Mouse (Mus musculus): ENCODE measurements around the gene Napepld. TPM values are rescaled to one million over a fixed set of nuclear protein-coding genes. Genes with fewer than 3 reads are reported as not detected.

Napepld gene
- polyA plus RNA-seq, 1 experiment: 1.7 TPM

DNA sequence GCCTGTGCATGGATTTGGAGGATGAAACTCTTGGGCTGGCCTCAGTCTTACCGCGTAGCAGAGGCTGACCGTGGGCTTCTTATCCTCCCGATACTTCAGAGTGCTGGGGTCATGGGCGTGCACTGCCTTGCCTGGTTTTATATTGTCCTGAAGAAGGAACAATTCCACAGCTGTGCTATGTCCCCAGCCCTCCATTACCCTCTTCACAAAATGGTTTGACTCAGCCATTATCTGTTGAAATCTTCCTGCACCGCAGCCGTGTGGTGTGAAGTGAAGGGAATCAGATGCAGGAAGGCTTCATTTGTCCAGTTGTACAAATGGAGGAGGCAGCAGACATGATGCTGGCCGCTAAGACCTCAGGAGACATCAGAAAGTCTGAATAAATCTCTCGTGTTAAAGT, 44.3 kb downstream of the Napepld start:
- no peak overlapping the region for H3K27ac ChIP-seq (ENCODE audit: insufficient read depth, low read length)

GRCm38 (mm10) chr5:21651885-21652612, 49.1 kb downstream of the Napepld start:
- Histone ChIP-seq H3K4me3 (ENCODE audit: insufficient read depth, low read length) (no peak overlapping the region), H3K4me1 (ENCODE audit: control insufficient read depth, insufficient read depth, low read length) (no peaks in the 10 kb centered on the region), H3K27ac (ENCODE audit: insufficient read depth, low read length) (no peak overlapping the region)
- TF ChIP-seq CTCF (IDR thresholded peaks at IDR 0.05; ENCODE audit: borderline replicate concordance, insufficient read depth, low read length) (no peak), POLR2A (IDR thresholded peaks at IDR 0.05; ENCODE audit: low read depth, low read length) (no peak)

More for the DNA sequence above, 44.3 kb downstream of the Napepld start:
- Histone ChIP-seq H3K4me3 (ENCODE audit: insufficient read depth, low read length) (no peak overlapping the region), H3K4me1 (ENCODE audit: control insufficient read depth, insufficient read depth, low read length) (no peaks in the 10 kb centered on the region; the same call in 1 of the 2 replicates)
- TF ChIP-seq CTCF (IDR thresholded peaks at IDR 0.05; ENCODE audit: borderline replicate concordance, insufficient read depth, low read length) (no peak), POLR2A (IDR thresholded peaks at IDR 0.05; ENCODE audit: low read depth, low read length) (no peak)

GRCm38 (mm10) chr5:21650736-21651135, 50.5 kb downstream of the Napepld start:
- H3K27ac ChIP-seq (ENCODE audit: insufficient read depth, low read length): no peak overlapping the region
- no peak overlapping the region for H3K4me3 ChIP-seq (ENCODE audit: insufficient read depth, low read length)
- TF ChIP-seq CTCF (IDR thresholded peaks at IDR 0.05; ENCODE audit: borderline replicate concordance, insufficient read depth, low read length): no peak
- no peak for TF ChIP-seq POLR2A (IDR thresholded peaks at IDR 0.05; ENCODE audit: low read depth, low read length)
- H3K4me1 ChIP-seq (ENCODE audit: control insufficient read depth, insufficient read depth, low read length): no peaks in the 10 kb centered on the region

DNA sequence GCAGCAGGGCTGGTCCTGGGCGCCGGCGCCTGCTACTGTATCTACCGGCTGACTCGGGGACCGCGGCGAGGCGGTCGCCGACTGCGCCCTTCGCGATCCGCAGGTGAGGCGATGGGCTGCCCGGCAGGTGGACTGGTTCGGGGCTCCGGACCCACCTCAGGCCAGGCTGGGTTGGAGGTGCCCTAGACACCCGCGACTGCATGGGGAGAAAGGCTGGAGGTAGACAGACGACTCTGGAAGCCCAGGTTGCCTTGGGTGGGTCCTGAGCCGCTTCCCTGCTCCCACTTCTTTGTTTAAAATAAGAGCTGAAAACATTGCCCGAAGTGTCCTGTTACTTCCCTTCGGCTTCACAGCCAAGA, 55.1 kb downstream of the Napepld start:
- Histone ChIP-seq H3K27ac (ENCODE audit: insufficient read depth, low read length) (peak overlapping the region; percentile 16; the same call in 1 of the 2 replicates), H3K4me3 (ENCODE audit: insufficient read depth, low read length) (peak overlapping the region; percentile 88), H3K4me1 (ENCODE audit: control insufficient read depth, insufficient read depth, low read length) (no peaks in the 10 kb centered on the region)
- TF ChIP-seq POLR2A (IDR thresholded peaks at IDR 0.05; ENCODE audit: low read depth, low read length) (no peak), CTCF (IDR thresholded peaks at IDR 0.05; ENCODE audit: borderline replicate concordance, insufficient read depth, low read length) (no peak)

DNA sequence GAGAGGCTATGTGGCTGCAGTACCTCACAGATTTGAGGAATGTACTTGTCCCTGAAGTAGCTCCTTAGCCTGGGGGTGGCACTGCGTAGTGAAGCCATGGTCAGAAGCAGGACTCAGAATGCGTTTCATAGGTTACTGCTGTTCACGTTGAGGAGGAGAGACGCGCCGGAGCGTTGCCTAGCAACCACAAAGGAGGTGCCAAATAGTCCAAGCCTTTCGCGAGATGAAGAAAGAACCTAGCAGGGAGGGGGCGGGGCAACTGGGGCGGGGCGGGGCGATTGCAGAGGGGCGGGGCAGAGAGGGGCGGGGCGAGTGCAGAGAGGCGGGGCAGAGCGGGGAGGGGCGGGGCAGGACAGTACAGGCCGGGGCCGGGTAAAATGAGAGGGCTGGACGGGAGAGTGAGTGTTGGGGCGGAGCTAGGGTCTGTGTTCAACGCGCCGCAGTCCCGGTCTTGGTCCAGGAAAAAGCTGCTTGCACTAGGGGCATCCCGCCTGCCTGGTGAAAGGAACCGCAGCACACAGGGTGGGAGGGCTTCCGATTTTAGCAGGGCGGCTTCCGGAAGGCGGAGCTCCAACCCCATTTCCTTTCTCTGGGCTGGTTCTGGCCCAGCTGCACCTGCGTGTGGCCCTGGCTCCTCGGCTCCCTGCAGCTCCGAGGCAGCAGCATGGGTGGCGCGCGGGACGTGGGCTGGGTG, 55.6 kb downstream of the Napepld start, which contains the start of the genes Fbxl13 and Armc10:
TSS of gene Fbxl13 (minus strand) at position 196 of the 694 bp plus-strand sequence.
TSS of gene Armc10 (plus strand) at position 375 of the 694 bp plus-strand sequence.
- TF ChIP-seq POLR2A (IDR thresholded peaks at IDR 0.05; ENCODE audit: low read depth, low read length) (peak; percentile 86), CTCF (IDR thresholded peaks at IDR 0.05; ENCODE audit: borderline replicate concordance, insufficient read depth, low read length) (no peak)
- Histone ChIP-seq H3K27ac (ENCODE audit: insufficient read depth, low read length) (peak within 1 kb of the TSS; percentile 16; the same call in 1 of the 2 replicates), H3K4me1 (ENCODE audit: control insufficient read depth, insufficient read depth, low read length) (no peaks in the 10 kb centered on the region), H3K4me3 (ENCODE audit: insufficient read depth, low read length) (peak within 1 kb of the TSS; percentile 88)

GRCm38 (mm10) chr5:21644891-21645438, 56.2 kb downstream of the Napepld start:
- Histone ChIP-seq H3K4me1 (ENCODE audit: control insufficient read depth, insufficient read depth, low read length) (peaks cover 2% of the 10 kb centered on the region; the same call in 1 of the 2 replicates), H3K4me3 (ENCODE audit: insufficient read depth, low read length) (peak overlapping the region; percentile 37), H3K27ac (ENCODE audit: insufficient read depth, low read length) (no peak overlapping the region)
- TF ChIP-seq CTCF (IDR thresholded peaks at IDR 0.05; ENCODE audit: borderline replicate concordance, insufficient read depth, low read length): no peak
- TF ChIP-seq POLR2A (IDR thresholded peaks at IDR 0.05; ENCODE audit: low read depth, low read length): no peak

DNA sequence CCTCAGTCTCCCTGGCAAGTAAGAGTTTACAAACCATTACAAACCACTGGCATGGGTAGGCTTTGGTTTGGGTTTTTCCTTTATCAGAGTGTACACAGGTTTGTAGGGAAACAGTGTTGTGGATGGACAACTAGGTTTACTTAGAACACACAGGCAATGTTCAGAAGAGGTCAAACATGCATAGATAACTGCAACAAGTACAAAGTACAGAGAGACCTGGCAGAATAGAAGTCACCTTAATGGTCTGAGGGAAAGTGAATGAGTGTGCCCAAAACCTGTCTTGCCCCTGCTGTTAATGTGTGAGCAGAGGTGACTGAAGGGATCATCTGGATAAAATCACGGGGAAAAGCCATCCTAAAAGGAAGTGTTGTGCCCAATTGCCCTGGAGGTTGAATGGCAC, 57.6 kb downstream of the Napepld start:
- no peak overlapping the region for H3K27ac ChIP-seq (ENCODE audit: insufficient read depth, low read length)
- no peak for TF ChIP-seq POLR2A (IDR thresholded peaks at IDR 0.05; ENCODE audit: low read depth, low read length)
- TF ChIP-seq CTCF (IDR thresholded peaks at IDR 0.05; ENCODE audit: borderline replicate concordance, insufficient read depth, low read length): no peak
- no peak overlapping the region for H3K4me3 ChIP-seq (ENCODE audit: insufficient read depth, low read length)
- peaks cover 3% of the 10 kb centered on the region; the same call in 1 of the 2 replicates for H3K4me1 ChIP-seq (ENCODE audit: control insufficient read depth, insufficient read depth, low read length)

GRCm38 (mm10) chr5:21640961-21641360, 60.2 kb downstream of the Napepld start:
- H3K4me3 ChIP-seq (ENCODE audit: insufficient read depth, low read length): no peak overlapping the region
- H3K4me1 ChIP-seq (ENCODE audit: control insufficient read depth, insufficient read depth, low read length): peaks cover 3% of the 10 kb centered on the region; the same call in 1 of the 2 replicates
- 0 out of 2 replicates have a peak, but pooled peaks have one; percentile 45 for TF ChIP-seq CTCF (IDR thresholded peaks at IDR 0.05; ENCODE audit: borderline replicate concordance, insufficient read depth, low read length)
- TF ChIP-seq POLR2A (IDR thresholded peaks at IDR 0.05; ENCODE audit: low read depth, low read length): no peak

GRCm38 (mm10) chr5:21625916-21626315, 75.3 kb downstream of the Napepld start:
- TF ChIP-seq CTCF (IDR thresholded peaks at IDR 0.05; ENCODE audit: borderline replicate concordance, insufficient read depth, low read length): no peak
- TF ChIP-seq POLR2A (IDR thresholded peaks at IDR 0.05; ENCODE audit: low read depth, low read length): no peak
- no peak overlapping the region for H3K4me3 ChIP-seq (ENCODE audit: insufficient read depth, low read length)
- no peaks in the 10 kb centered on the region for H3K4me1 ChIP-seq (ENCODE audit: control insufficient read depth, insufficient read depth, low read length)
- H3K27ac ChIP-seq (ENCODE audit: insufficient read depth, low read length): no peak overlapping the region

More at GRCm38 (mm10) chr5:21640961-21641360, 60.2 kb downstream of the Napepld start:
- H3K27ac ChIP-seq (ENCODE audit: insufficient read depth, low read length): no peak overlapping the region

Data from embryonic fibroblast, embryonic 13.5 days (primary cell).